Mouse (Mus musculus): Measurements from ENCODE around the gene Cdc25a.
A peak's percentile ranks its signal among the peaks of the same experiment; 100 is the strongest.

The Cdc25a gene

DNA sequence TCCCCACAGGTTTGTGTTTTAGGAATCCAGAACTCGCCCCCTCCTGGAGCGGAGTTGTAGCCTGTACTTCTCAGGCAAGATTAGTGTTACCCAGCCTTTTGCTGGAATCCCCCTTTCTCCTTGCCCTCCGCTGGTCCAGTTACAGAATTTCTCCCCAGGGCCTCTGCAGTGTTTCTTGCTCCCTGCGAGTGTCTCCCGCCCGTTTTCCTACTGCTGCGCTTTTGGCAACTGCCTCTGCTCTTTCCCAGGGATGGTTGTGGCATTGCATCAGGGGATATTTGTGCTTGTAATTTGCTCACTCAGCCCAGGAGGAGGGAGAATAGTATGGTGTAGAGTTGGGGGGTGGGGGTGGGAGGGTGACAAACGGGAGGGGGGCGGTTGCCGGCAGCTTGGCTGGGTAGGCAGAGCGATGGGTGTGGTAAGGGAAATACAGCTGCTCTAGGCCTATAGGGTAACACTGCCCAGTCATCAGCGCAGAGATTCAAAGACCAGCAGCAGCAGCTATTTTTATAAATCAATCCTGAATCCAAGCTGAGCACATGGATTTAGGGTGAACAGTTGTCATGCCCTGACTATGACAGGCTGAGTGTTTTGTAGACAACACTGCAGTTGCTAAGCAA, 57.5 kb downstream of the Cdc25a start:
- peak; percentile 67 for DNase-seq

DNA sequence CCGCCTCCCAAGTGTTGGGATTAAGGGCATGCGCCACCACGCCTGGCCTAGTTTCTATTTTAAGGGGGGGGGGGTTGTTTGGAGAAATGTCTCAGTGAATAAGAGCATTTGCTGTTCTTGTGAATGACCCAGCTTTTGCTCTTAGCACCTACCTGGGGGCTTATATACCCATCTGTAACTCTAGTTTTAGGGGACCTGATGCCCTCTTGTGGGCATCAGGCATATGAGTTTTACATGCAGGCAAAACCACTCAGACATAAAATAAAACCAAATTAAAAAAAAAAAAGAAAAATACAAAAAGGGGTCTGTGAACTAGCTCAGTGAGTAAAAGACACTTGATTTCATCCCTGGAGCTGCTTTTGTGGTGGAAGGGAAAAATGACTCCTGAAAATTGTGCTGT, 64.0 kb downstream of the Cdc25a start:
- DNase-seq = peak; percentile 27

DNA sequence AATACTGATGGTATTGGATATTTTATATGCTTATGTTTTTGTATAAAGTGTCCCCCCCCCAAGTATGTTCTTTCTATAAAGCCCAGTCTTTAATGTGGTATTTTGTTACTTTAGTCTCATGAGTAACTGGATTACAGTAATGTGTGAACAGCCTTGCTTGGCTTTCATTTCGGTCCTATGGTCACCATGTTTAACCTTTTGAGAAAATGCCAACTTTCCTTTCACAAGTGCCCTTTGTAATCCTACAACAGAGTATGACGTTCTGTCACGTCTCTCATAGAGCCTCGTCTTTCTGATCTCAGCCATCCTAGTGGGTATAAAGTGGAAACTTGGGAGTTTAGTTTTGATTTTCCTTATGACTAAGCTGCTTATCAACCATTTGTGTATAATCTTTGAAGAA, 67.4 kb downstream of the Cdc25a start:
- DNase-seq = no peak
